Mouse (Mus musculus) cerebellum, adult 2 months (tissue): ENCODE measurements around the gene Zfp618.

ENCODE experiments used
- CTCF ChIP-seq: fragments of 200-500 bp; IDR thresholded peaks from 2 replicates; pipeline ENCODE4 v1.5.1; 2011; ENCODE audit warnings: low read depth, mild to moderate bottlenecking, control low read depth, low read length, moderate library complexity, borderline replicate concordance; ENCODE audit not compliant: insufficient read depth
- POLR2A ChIP-seq: fragments of 200-500 bp; IDR thresholded peaks from 2 replicates; pipeline ENCODE4 v1.6.1; 2011; ENCODE audit warnings: low read length, control low read depth, borderline replicate concordance; ENCODE audit not compliant: insufficient read depth

GRCm38 (mm10) chr4:63097603-63098002 lies 132.2 kb downstream of the Zfp618 start:
- TF ChIP-seq CTCF (no peak), POLR2A (no peak)
